Mouse (Mus musculus) cerebellum, postnatal 10 days (tissue): ENCODE results near the gene St6galnac5.
"Not testable (repeated sequence)": the region's sequence is repeated elsewhere in the genome, so short reads cannot be mapped to it uniquely, and the experiment has no call there.

Experiments
- DNase-seq, 2 experiments: peaks; one replicate each; pipeline ENCODE4 v3.0.0; 2021; ENCODE audit warnings: mixed read lengths in 2 of 2

The St6galnac5 gene

DNA sequence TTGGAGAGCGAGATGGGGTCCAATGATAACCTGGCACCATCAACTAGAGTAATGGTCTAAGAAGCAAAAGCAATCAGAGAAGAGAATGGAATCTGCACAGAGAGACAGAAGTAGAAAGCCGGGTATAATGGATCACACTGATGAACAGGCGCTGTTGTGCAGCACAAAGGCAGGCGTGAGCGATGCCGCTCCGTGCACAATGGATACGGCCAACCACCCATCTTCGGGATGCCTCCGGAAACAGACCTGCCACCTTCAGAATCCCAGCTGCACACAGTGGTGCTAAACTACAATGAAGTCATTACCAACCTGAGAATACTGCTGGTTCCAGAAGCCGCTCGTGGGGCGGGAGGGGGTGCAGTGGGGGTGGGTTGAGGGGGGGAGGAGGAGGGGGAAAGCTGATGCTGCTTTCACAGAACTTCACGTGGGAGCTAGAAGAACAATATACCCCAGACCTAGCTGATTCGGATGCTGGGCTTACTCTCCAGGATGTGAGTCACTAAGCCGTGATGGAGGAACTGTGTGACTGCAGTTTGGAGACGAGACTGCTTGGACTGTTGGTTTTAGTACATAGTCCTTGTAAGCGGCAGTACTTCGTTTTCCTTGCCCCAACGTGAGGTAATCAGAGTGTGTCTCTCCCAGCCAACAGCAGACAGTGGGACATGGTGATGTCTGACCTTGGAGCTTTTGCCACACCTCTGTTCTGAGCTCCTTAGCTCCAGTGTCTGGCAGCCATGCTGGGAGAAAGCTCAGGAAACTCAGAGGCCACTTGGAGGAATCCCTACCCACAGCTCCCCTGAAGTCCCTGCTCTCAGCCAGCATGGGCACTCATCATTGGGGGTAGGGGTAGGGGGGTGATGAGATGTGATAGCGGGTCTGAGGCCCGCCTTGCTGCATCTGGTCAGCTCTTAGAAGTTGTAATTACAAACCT, 115.7 kb downstream of the St6galnac5 start:
- no peak for DNase-seq

DNA sequence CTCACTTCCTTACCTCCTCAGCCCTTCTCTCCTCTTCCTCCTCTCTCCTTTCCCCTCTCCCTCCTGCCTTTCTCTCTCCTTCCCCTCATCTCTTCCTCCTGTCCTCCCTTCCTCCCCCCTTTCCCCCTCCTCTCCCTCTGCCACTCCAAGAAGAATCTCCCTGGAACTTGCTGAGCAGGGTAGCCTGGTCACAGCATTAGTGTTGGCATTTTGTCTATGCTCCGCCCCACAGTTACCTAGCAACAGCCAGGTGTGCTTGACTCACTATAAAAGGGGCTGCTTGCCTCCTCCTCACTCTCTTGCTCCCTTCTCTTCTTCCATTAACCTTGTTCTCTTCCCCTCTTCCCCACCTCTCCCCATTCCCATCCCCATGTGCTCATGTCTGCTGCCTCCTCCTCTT, 120.1 kb downstream of the St6galnac5 start:
- no peak for DNase-seq

DNA sequence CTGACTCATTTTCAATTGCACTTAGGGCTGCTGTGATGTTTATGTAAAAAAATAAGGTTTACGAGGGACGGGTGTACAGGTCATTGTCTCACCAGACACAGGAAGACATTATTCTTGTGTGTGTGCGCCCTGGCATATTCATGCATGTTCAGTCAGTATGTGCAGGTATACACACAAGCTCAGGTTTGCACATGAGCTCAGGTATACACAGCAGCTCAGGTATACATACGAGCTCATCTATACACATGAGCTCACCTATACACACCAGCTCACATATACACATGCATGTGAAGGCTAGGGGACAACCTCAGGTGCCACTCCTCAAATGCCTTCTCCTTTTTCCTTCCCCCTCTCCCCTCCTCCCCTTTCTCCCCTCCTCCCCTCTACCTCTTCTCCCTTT, 120.6 kb downstream of the St6galnac5 start:
- DNase-seq: no peak

DNA sequence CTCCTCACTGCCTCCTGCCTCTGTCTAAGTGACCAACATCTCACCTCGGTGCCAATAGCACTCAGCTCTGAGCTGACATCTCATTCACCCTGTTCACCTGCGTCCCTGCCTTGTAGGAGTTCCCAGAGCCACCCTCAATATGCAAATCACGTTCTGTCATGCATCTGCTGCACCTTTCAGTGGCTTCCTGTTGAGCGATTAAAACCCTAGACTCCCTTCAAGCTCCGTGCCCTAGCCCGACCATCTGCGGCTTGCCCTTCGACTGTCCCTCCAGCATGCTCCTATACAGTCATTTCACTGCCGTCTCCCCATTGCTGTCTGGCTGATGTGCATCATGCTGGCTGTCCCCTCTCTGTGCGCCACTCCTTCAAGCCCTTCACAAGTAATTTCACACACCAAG, 126.0 kb downstream of the St6galnac5 start:
- peak in 1 of 2 experiments; percentile 36 for DNase-seq

DNA sequence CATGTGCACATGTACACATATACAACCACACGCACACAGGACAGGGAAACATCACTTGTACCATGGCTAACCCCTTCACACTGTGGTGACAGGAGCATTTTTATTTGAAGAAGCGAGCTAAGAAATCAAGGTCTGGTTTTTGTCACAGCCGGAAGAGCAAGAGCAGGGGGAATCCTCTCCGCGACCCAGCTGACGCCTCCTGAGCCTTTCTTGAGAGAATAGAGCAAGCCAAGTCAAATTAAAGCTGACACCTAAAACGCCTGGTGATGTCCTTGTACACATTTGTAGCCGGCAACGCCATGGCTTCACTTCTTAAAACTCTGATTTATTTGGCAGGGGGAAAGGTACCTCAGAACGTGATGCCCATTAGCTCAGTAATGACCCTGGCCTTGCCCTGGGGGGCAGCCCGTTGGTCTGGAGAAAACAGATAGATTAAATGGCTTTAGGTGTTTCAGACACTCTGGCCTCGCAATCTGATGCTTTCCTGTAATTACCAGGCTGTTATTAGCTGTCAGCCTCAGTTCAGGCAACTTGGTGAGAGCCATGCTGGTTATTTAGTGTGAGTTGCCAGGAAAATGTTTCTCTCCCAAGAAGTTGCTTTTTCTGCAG, 126.9 kb downstream of the St6galnac5 start:
- DNase-seq: no peak

DNA sequence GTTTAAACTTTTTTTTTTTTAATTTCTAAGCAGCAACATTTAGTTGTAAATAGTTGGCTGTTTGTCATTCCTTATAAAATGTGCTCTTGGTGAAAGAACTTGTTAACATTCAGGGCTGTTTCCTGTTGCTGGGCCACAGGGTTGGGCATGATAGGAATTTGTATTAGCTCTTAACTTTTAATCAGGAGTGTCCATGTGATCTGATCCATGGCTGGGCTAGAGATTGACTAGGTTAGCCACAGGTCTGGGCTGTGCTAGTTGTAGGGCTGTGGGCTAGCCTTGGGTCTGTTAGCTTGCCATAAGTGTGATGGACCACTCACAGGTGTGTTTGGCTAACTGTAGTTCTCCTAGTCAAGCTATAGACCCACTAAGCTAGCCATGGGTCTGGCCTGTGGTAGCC, 138.1 kb downstream of the St6galnac5 start:
- DNase-seq: no peak

DNA sequence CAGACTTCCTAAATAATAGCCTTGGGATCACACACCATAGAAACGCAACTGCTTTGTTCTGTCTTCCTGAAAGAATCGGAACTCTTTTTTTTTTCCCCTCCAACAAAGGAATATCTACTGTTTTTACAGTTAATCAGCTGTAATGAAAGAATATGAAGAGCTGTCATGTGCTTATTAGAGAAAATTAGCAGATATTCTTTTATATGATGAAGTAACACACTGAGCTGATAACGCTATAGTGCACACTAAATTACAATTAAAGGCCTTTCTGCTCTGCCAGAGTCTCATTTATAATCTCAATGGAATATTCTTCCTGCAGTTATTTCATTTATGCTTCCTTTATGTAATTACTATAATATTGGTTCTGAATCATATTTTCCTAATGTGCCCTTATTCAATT, 139.4 kb downstream of the St6galnac5 start:
- no peak for DNase-seq

DNA sequence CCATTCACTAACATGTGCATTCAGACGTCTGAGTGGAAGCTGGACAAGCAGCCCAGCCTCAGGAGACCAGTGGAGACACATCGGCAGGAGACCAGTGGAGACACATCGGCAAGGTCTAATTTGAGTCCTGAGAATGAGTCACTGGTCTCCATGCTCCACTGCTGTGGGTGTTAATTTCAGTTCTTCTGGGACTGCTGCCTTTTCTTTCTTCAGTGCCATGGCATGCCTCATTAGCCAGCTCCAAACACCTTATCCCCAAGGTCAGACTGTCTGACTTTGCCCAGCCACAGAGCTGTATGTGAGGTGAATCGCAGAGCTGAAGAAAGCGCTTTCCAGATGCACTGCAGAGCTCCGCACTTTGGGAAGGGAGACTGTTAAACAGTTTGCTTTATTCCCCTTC, 140.8 kb downstream of the St6galnac5 start:
- DNase-seq: no peak

DNA sequence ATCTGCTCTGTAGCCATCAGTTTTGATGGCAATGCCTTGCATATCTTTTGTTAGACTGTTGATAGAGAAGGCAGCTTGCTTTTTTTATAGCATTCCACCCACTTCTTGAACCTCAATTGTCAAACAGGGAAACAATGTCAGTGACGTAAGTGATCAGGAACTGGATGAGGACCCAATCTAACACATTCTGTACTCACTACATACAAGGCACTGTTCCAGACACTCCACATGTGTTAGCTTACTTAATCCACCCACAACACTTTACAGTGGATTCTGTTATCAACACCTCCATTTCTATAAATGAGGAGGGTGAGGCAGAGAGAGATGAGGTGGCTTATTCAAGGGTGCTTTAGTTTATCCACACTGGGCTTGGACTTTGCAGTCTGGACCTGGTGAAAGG, 144.1 kb downstream of the St6galnac5 start:
- DNase-seq: no peak

DNA sequence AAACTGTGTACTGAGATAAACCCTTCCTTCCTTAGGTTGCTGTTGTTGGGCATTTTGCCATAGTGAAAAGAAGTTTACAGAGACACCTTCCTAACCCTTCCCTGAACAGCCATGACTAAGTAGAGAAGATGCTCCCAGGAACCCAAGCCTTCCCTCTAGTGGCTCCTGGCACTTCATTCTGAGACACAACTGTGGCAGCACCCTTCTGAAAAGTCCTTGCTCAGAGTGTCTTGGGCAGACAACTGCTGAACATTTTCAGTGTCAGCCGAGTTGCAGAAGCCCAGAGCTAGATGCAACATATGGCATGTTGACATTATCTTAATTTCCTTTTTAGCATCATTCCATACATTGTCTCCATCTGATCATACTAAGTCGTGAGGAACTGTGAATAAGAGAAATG, 144.6 kb downstream of the St6galnac5 start:
- no peak for DNase-seq

DNA sequence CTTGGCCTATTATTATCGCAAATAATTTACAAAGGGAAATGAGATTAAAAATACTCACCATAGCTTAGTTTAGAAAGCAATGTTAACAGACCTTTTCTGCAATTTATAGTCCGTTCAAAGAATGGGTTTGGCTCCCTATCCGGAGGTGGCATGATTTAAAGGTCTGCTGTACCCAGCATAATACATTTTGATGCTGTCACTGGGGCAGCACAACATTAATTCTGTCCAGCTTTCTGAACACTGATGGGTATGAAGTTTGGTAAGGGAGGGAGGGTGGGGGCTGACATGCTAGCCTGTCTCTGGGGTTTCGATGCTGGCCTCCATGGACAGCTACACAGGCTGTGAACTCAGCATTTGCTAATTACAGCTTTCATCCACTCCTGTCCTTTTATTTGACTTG, 149.6 kb downstream of the St6galnac5 start:
- no peak for DNase-seq

DNA sequence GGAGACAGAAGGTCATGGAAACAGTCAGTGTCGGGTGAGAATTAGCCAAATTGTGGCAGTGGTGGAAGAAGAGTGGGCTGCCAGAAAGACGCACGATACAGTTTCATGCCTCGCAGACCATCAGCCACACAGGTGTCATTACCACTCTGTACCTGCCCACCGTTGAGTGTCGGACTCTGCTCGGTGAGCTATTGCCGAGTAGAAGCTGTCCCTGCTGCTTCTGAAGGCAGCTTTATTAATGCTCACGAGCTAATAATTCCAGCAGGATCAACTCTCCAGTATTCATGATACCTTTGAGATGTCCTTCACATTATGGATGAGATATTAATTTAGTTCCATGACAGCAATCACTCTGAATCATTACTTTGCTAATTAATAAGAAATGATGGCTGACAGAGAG, 150.1 kb downstream of the St6galnac5 start:
- no peak for DNase-seq

DNA sequence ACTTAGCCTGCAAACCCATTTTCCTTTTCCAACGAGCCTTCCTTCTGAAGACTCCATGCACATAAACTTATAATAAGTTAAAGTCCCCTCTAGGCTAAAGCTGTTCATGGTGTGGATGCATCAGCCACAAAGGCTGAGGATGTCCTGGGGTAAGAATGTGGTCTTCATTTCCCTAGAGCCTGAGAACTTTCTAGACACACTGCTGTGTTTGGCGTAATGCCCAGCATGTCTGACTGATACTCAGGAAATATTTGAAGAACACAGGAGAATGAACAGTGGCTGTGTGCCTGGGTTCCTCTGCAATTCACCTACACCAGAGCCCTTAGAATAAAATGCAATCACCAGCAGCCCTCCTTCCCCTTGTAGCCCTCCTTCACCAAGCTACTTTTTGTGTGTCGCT, 150.7 kb downstream of the St6galnac5 start:
- peak; percentile 11 to 28 for DNase-seq

DNA sequence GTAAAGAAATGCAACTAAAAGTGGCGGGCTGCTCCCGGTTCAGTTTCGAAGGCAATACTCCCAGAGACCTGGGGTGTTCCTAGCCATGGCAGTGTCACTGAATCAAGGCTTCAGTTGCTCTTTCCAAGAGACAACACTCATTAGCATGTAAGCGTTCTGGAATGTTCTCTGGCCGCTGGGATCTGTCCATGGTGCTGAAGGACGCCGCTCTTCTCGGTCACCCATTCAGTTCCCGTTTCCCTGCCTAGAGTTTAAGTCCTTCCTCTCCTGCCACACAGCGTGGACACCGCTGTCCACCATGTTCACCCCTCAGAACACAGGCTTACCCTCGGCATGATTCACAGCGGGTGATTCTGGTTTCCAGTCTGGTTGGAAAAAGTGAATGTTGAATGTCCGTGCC, 160.8 kb downstream of the St6galnac5 start:
- DNase-seq: peak; percentile 14 to 38

DNA sequence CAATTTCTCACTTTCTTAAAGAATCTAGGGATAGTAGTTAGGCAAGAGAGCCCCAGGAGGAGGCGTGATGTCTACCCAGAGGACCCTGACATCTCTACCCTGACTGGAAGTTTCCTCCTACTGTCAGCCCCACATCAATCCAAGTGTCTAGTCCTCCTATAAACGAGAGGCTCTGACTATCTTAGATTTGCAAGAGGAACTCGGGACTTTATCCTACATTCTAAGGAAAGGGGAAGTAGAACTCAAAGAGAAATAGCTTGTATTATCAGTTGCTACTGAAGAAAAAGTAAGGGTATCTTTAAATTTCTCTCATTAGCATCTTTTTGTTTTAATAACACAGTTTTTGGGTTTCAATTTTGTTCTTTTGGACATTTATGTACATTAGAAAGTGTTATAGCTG, 161.6 kb downstream of the St6galnac5 start:
- no peak for DNase-seq

DNA sequence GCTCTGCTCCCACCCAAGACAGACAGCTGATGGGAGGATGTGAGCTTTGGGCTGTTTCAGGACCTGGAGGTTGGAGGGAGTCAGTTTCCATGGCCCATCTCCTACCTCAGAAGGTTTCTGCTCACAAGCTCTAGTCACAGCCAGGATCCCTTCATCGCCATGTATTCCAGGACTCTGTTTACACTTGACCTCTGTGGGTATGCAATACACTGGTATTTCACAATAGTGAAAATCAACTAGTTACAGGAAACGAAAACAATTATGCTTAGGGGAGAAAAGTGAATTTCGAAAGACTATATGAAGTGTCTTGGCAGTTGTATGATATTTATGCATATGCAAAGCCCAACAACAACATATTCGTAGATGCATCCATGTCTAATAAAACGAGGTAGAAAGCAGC, 166.9 kb downstream of the St6galnac5 start:
- DNase-seq: no peak

DNA sequence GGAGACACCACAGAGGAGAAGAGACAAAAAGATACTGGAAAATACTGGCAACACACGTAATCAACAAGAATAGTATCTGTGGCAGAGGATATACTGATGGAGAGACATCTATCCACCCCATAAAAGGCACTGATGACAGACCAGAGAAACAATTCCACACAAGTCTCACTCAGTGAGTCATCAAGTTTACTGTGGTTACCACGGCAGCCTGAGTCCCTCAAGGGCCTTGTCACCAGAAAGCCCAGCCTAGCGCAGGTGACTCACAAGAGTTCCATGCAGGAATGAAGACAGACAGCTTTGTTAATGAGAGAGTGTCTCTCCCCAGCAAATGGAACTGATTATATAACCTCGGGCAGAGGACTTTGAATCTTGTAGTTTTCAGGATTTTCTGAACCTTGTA, 168.1 kb downstream of the St6galnac5 start:
- DNase-seq: no peak

DNA sequence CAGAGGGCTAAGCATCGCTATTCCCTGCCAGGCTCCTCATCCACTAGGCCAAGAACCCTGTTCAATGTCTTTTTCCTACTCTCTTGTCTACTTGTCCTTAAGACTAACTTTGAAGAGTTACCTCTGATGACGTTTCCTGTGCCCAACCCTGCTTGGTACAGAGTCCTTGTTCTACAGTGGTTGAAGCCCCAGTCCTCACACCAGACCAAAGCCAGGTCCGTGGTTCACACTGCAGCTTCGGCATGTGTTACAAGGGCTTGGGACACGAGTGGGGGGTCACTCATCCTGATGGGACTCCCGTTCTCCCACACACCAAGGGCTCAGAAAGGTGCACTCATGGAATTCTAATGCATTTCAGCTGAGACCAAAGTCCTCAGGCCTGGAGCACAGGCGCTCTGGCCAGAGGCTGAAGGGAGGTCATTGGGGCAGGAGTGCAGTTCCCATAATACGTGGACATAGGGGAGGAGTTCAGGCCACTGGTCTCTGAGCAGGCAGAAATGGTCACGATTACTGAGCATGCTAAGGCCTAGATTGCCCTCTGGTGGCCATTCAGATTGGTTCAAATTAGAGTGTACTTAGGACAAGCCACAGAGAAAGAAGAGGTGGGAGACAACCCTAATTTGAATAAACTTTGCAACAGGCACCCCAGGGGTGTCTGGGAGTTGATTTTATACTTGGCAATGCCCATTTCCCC, 182.2 kb downstream of the St6galnac5 start:
- DNase-seq: peak; percentile 69 to 77

DNA sequence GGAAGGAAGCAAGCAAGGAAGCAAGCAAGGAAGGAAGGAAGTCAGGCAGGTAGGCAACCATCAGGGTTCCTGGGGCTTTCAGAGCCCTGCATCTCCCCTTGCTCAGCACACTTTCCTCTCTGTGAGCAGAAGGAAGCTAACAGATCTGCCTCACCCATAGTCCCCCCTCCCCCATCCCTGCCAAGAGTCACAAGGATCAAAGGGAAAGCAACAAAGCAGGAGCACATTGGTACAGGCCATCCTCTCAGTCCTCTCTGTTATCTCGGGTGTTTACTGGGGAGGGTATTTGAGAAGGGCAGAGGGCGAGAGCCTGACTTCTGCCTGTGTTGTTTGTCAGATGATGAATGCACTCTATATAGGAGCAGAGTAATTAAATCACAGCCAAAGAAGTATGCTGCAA, 184.7 kb downstream of the St6galnac5 start:
- no peak for DNase-seq

DNA sequence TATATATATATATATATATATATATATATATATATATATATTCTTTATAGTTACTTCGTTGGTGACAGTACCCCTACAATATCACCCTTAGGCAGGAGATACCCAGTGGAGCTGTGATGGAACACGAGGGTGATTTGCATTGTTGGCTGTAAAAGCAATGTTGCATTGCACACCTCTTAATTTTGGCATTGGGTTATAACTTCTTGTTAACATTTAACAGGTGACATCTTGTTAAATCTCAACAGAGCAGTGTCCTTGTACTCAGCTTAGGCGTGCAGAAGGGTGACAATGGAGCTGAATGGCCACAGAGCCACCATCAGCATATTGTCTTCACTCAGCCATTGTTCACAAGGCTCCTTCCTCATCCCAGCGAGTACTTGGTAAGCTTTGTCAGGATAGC, 185.8 kb downstream of the St6galnac5 start:
- no peak for DNase-seq

DNA sequence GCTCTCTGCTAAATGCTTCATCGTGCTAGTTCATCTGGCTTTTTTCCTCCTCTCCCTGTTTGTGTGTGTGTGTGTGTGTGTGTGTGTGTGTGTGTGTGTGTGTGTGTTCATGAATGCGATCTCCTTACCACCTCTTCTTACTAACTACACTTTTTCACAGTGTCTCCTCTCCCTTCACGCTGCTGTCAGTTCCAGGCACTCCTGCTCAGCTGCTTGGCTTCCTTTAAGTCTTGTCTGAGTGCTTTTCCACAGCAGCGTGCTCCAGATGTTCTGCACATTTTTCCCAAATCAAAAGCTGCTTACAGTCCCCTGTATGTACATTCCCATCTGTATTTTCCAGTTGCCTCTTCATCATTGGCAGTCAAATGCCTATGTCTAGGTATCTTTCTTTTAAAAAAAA, 189.0 kb downstream of the St6galnac5 start:
- DNase-seq: no peak

DNA sequence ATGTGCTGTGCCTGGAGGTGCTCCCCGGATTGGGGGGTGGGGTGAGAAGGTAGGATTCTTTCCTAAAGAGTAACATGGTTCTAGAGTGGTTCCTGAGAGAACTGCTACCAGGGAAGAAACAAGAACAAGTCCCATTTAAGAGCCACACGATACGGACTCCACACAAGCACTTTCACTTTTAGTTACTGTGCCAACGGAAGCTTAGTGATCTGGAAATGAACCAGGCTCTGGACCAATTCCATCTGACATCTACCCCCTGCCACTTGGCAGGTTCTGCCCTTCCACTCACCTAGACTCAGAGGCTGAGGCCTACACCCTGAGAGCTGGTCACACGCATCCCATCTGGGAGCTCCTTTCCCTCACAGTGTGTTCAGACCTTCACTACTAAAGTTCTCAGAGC, 189.4 kb downstream of the St6galnac5 start:
- peak; percentile 39 to 44 for DNase-seq

DNA sequence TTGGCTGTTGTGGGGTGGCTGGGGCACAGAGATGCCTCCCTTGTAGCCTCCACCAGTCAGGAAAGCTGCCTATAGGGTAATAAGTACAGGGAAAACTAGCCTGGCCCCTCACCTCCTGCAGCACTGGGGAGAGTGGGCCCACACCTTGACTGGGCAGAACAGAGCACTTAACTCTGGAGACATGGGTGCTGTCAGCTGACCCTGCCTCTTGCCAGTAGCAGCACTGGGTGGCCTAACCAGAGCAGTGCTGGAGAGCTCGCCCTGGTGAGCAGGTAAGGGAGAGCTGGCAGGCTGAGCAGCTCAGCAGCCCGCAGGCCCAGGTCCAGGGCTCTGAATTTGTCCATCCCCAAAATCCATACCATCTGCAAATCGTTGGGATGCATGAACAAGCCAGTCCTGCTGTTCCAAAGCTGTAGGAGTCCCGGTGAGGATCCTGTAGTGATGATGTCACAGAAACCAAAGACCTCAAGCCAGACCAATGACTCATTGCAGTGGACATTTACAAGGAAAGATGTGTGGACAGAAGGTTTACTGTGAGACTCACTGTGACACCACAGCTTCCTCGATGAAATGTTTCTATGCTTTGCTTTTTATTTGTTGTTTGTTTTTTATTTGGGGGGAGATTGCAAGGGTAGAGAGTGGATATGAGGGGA, 193.6 kb downstream of the St6galnac5 start:
- not testable (repeated sequence) for DNase-seq
